Mouse (Mus musculus): Measurements from ENCODE around the gene Zfp969.
"Not testable (repeated sequence)": the region's sequence is repeated elsewhere in the genome, so short reads cannot be mapped to it uniquely, and the experiment has no call there.

GRCm38 (mm10) chr2:175703546-175703945 lies at the start of gene Zfp969:
- TF ChIP-seq POLR2A (IDR thresholded peaks at IDR 0.05; ENCODE audit: extremely low read depth, insufficient read depth, low read length); CTCF (IDR thresholded peaks at IDR 0.05; ENCODE audit: low read depth, low read length): not testable (repeated sequence)
